In genomic region chr3:88150061-88150998, GRCm38 (mm10) we compare ENCODE assay signal across 8 mouse cellular contexts. TPM values are rescaled to one million over a fixed set of nuclear protein-coding genes. Genes with fewer than 3 reads are reported as not detected.
DNase-seq lines count a peak whose midpoint lies in the region; ATAC-seq lines count a peak whose summit lies in the region.

No protein-coding gene starts in this region.

- peak; percentile 28 for ATAC-seq in granulocyte monocyte progenitor cell, adult 5-6 weeks (replicated peaks; ENCODE audit: poor library complexity, severe bottlenecking)
- ATAC-seq in erythroid progenitor cell, adult 5-6 weeks (replicated peaks; ENCODE audit: low FRiP score, poor library complexity, severe bottlenecking) = no peak

- intact Hi-C loops in heart, postnatal 25 days (cut with DNase I) = no loop called here

- peak; percentile 65 to 69 for DNase-seq in heart, adult 18-20 months
- DNase-seq in heart, postnatal 25 days (ENCODE audit: low spot score) = no peak
- DNase-seq in embryo, embryonic 11 days = peak; percentile 59
- DNase-seq in kidney, postnatal 4 days = peak; percentile 62 to 72
- peak; percentile 53 for DNase-seq in lung, postnatal 10 days
- peak; percentile 79 for DNase-seq in right cerebral cortex, postnatal 25 days

RNA-seq across cellular contexts. Expression of gene Mef2d, which starts 8.2 kb away (rescaled TPM):
- 100 to 1,000 TPM; 120 TPM for total RNA-seq in heart, adult 18-20 months (2021)
- 100 to 1,000 TPM; 111 to 122 TPM for total RNA-seq in heart, postnatal 25 days (2021)
- 119 and 132 TPM in 2 replicates for total RNA-seq in granulocyte monocyte progenitor cell, adult 5-6 weeks (2014; fragmentation: Nextera tagmentation)
- total RNA-seq in granulocyte monocyte progenitor cell, adult 5-6 weeks (2017) = 42.4 and 52.4 TPM in 2 replicates
- total RNA-seq in erythroid progenitor cell, adult 5-6 weeks (2015; ENCODE audit: low replicate concordance) = 36.9 and 37.8 TPM in 2 replicates
- 15.3 and 16.9 TPM in 2 replicates for total RNA-seq in erythroid progenitor cell, adult 5-6 weeks (2017; ENCODE audit: low replicate concordance)
